Mouse (Mus musculus) small intestine, adult 2 months (tissue): Measurements from ENCODE around the gene Rhbdd2.

Experiments used
- CTCF ChIP-seq: fragments of 200-500 bp; IDR thresholded peaks from 2 replicates; pipeline ENCODE4 v1.5.1; 2012; ENCODE audit warnings: low read depth, mild to moderate bottlenecking, control low read depth, inconsistent platforms, low read length, moderate library complexity, mixed read lengths; ENCODE audit not compliant: insufficient replicate concordance, insufficient read length; ENCODE audit errors: extremely low read depth
- POLR2A ChIP-seq: fragments of 200-500 bp; IDR thresholded peaks from 2 replicates; pipeline ENCODE4 v1.6.1; 2012; ENCODE audit warnings: low read depth, mild to moderate bottlenecking, control low read depth, inconsistent platforms, low read length, moderate library complexity

DNA sequence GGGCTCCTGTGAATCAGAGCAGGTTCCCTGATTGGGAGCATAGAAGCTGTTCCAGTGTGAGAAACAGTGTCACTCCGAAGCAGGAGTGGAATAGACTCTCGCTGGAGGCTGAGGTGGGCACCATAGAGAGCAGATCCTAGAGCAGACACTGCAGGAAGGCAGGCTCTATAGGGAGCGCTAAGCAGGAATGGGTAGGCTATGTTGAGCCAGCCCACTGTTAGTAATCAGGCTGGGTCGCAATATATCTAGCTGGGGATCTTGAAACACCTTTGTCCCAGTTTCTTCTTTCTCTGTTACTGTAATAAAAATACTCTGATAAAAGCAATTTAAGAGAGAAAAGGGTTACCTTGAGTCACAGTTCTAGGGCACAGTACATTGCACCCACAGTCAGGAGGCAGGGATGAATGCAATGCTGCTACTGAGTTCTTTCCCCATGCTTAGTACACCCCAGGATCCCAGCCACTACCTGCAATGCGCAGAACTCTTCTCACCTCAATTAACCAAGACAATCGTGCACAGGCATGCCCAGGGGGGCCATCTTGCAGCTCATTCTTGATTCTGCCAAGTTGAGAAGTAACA is 48.6 kb downstream of the Rhbdd2 start:
- TF ChIP-seq CTCF (no peak), POLR2A (no peak)
